Mouse (Mus musculus): ENCODE measurements at regions not wholly inside any gene's neighbourhood (a gene's known extent, or its start where the extent isn't known, plus 50 kb on each side); places are given as distances from the start of the nearest gene placed in this dataset.

DNA sequence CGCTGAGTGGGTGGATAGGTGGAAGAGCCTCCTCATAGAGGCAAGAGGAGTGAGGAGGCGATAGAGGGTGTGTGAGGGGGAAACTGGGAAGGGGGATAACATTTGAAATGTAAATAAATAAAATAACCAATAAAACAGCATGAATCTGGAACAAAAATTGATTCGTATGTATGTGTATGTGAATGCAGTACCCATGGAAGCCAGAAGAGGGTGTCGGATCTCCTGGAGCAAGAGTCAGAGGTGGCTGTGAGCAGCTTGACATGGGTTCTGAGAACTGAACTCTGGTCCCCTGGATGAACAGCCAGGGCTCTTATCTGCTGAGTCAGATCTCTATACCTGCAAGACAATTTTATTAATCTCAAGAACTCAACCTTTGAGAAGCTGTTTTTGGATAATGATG is 81.4 kb downstream of the Tfap2b start:
- DNase-seq (ENCODE audit: low spot score in 2 of 2), result no peak

DNA sequence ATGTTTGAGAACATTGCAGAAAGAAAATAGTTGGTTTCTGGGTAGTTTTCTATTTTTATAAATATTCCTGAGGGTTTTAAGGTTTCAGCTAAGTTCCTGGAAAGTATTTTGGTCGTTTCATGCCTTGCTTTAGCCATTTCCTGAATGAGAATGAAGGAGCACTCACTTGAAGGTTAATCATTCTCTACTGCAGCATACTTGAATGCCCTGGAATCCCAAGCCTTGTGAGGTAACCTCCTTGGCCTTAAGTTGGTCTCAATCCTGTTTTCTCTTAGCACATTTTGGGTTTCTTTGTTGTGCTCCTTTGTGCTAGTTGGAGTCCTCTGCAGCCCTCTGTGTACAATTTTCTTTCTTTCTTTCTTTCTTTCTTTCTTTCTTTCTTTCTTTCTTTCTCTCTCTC is 112.9 kb downstream of the Tfap2b start:
- DNase-seq (ENCODE audit: low spot score in 2 of 2), result no peak

DNA sequence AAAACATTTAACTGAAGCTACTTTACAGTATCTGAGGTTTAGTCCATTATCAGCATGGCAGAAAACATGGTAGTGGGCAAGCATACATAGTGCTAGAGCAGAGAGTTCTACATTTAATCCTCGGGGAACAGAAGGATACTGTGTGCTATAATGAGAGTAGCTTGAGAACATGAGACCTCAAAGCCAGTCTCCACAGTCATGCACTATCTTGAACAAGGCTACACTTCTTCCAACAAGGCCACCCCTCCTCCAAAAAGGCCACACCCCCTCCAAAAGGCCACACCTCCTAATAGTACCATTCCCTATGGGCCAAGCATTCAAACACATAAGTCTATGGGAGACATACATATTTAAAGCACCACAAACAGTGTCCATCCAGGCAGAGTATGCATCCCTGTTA is 127.3 kb downstream of the Tfap2b start:
- DNase-seq (ENCODE audit: low spot score in 2 of 2), result no peak

DNA sequence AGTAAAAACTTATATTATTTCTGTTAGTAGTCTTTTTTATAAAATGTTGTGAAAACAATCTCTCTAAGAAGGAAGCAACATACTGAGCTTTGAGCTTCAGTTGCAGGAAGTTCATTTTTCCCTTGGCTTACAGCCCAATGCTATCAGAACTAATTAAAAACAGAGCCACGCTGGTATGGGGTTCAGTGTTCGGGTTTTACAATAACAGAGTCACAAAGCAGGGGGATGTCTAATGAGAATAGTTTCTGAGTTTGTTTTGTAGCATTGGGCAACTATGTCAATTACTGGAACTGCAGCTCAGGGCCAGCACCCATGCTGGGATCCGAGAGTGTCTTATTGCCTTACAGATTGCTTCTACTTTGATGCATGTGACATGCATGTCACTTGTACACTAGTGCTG is 128.5 kb downstream of the Tfap2b start:
- DNase-seq (ENCODE audit: low spot score in 2 of 2), result no peak

DNA sequence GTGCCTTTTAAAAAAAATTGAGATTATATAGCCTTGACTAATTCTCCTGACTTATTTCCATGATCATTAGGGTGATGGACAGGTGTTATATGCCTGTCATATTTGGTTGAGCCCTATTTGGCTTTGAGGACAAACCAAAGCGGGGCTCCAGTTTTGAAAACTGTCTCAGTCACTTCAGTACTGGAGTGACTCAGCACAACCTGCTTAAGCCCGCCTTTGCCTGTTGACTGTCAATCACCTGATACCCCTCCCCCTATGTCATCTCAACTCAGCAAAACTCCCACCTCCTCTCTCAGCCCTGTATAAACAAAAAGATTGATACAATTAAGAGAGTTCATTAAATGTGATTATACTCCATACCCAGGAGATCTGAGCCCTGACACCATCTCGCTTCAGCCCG is 135.7 kb downstream of the Tfap2b start:
- no peak for DNase-seq (ENCODE audit: low spot score in 2 of 2)

- no peak for DNase-seq (ENCODE audit: low spot score in 2 of 2)
These were observed 141.8 kb downstream of the Tfap2b start for GRCm38 (mm10) chr1:19350495-19350894.

GRCm38 (mm10) chr1:19384856-19385255 is 176.1 kb downstream of the Tfap2b start:
- no peak for DNase-seq (ENCODE audit: low spot score in 2 of 2)

GRCm38 (mm10) chr1:19388864-19389505 is 180.3 kb downstream of the Tfap2b start:
- DNase-seq (ENCODE audit: low spot score in 2 of 2), result no peak

DNA sequence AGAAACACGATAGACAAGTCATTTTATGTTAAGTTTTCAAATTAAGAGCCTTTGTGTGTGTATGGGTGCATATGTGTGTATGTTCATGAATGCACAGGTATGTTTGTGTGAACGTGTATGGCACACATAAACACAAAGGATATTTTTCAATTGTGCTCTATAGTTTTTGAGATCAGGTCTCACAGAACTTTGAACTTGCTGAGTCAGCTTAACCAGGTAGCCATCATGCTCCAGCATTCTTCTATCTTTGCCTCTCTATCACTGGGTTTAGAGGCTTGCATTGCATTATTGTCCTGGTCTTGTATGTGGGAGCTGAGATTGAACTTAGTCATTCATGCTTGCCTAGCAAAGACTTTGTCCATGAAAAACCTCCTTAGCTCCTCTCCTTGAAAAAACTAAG is 198.8 kb downstream of the Tfap2b start:
- no peak for DNase-seq (ENCODE audit: low spot score in 2 of 2)

- DNase-seq (ENCODE audit: low spot score in 2 of 2), result no peak
These were observed 203.6 kb downstream of the Tfap2b start for GRCm38 (mm10) chr1:19412345-19412744.

GRCm38 (mm10) chr1:19421116-19421515 is 212.4 kb downstream of the Tfap2b start:
- DNase-seq (ENCODE audit: low spot score in 2 of 2), result no peak

DNA sequence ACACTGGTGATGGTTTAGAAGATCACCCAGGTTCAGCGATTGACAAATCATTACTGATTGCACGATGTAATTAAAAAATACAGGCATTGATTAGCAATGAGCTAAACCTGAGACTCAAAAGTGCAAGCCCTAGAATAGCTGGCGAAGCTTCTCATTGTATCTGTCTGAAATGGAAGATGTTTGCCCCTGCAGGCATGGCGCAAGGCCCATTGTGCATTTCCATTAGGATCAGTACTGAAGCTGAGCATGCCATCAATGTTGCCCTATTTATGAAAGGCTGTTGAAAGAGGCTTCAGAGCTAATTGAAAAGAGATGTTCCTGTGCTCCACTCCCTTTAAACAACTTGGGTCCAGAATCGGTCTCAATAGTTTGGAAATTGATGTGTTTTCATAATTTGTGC is 242.1 kb downstream of the Tfap2b start:
- no peak for DNase-seq (ENCODE audit: low spot score in 2 of 2)

DNA sequence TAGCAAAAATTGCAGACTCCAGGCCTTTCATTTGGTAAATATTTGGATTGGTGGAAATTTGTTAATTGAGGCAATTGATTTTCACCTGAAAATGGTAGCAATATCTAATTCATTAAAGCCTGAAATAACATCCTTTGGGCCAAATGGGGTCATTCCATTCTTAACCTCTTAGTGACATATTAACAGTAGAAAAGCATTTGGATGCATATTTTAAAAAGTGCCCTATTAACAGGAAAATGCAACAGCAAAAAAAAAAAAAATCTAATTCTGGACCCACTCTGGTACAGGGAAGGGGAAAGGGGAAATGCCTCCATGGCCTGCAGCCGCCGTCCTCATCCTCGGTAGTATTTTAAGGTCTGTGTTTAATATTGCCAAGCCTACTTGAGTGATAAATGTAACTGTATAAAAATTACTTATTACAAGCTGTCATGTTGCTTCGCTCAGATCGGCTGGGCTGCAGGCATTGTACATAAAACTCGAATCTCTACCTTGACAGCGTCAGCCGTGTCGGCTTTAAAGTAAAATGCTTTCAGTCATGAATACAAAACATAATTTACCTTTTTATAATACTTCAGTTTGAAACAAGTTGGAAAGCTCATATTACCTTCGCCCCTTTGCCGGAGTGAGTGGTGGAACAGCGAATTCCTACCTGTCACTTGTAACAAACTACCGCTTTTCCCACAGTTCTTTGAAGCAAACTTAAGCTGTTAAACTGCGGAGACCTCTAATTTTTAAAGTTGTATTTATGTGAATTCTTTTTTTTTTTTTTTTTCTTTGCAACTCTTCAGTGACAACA is 250.1 kb downstream of the Tfap2b start:
- DNase-seq (ENCODE audit: low spot score in 2 of 2), result no peak

GRCm38 (mm10) chr1:19459876-19460275 is 251.2 kb downstream of the Tfap2b start:
- DNase-seq (ENCODE audit: low spot score in 2 of 2), result peak; percentile 5 to 13

DNA sequence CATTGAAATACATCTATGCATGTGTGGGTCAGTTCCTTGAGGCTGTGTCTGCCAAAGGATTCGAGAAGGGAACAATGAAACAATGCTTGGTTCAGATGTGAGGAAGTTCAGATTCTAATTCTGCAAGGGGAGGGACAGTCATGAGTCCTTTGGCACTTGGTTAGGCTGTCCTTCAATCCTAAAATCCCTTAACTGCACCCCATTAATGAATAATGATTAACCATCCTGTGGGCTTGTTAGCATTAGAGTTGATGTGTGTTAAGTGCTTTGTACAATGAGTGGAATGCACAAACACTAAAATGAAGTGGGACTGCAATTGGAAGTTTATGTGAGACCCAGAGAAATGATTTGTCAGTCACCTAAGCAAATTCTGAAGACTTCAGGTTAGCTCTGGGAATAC is 264.8 kb downstream of the Tfap2b start:
- no peak for DNase-seq (ENCODE audit: low spot score in 2 of 2)

Data from layer of hippocampus, postnatal 10 days (tissue).